Mouse (Mus musculus) hindbrain, embryonic 15.5 days (tissue): ENCODE results near the gene Spag4. TPM values are rescaled to one million over a fixed set of nuclear protein-coding genes. Genes with fewer than 3 reads are reported as not detected.
A peak's percentile ranks its signal among the peaks of the same experiment; 100 is the strongest.

ENCODE experiments used
- ATAC-seq: fragments of 200-750 bp; cut with Nextera tagmentation; 2 replicates; pipeline ENCODE4 v1.8.0; 2017; ENCODE audit warnings: low read depth, moderate number of reproducible peaks, moderate TSS enrichment; ENCODE audit not compliant: low FRiP score
- H3K27ac ChIP-seq: fragments of 300-500 bp; sonication (generic); replicated peaks from 2 replicates; pipeline ENCODE4 v1.5.1; 2015; ENCODE audit warnings: mild to moderate bottlenecking, inconsistent platforms
- H3K27me3 ChIP-seq: fragments of 300-500 bp; sonication (generic); 2 replicates; pipeline ENCODE4 v1.6.1; 2015; ENCODE audit warnings: control low read depth, inconsistent platforms
- H3K36me3 ChIP-seq: fragments of 300-500 bp; sonication (generic); 2 replicates; pipeline ENCODE4 v1.6.1; 2015; ENCODE audit warnings: control low read depth, inconsistent platforms
- H3K4me1 ChIP-seq: fragments of 300-500 bp; sonication (generic); replicated peaks from 2 replicates; pipeline ENCODE4 v1.6.1; 2015; ENCODE audit warnings: control low read depth, inconsistent platforms
- H3K4me2 ChIP-seq: fragments of 300-500 bp; sonication (generic); 2 replicates; pipeline ENCODE4 v1.6.1; 2015; ENCODE audit warnings: moderate library complexity, mild to moderate bottlenecking, inconsistent platforms
- H3K4me3 ChIP-seq: fragments of 300-500 bp; sonication (generic); 2 replicates; pipeline ENCODE4 v1.5.1; 2015; ENCODE audit warnings: mild to moderate bottlenecking, inconsistent platforms
- H3K9ac ChIP-seq: fragments of 300-500 bp; sonication (generic); 2 replicates; pipeline ENCODE4 v1.6.1; 2015; ENCODE audit warnings: inconsistent platforms
- H3K9me3 ChIP-seq: fragments of 300-500 bp; sonication (generic); 2 replicates; pipeline ENCODE4 v1.6.1; 2016; ENCODE audit warnings: control low read depth, inconsistent platforms
- WGBS: fragments of 180-500 bp; shearing (Covaris S2); methylation state at CpG from one replicate; pipeline ENCODE4 v1.1.7; 2015; 5-methylcytosine and 5-hydroxymethylcytosine counted together
- polyA plus RNA-seq: library from polyadenylated mRNA; unstranded; fragments of >200 nt; fragmentation: Nextera tagmentation; extraction: Ambion mirVana; gene quantifications from 2 replicates; pipeline ENCODE4 v1.2.1, GENCODE M21; 2015

Spag4 gene
- polyA plus RNA-seq, 1 experiment from 2014 or later: 7.0 TPM

- 94% methylated on average over 15 of the region's 15 CpGs for WGBS
- ATAC-seq: no peak
- H3K4me3 ChIP-seq: no peak overlapping the region
- H3K36me3 ChIP-seq: peaks cover 97% of the 10 kb centered on the region
- no peaks in the 10 kb centered on the region for H3K9me3 ChIP-seq
- H3K4me1 ChIP-seq: no peaks in the 10 kb centered on the region
- no peak overlapping the region for H3K9ac ChIP-seq
- H3K27me3 ChIP-seq: no peaks in the 10 kb centered on the region
- H3K27ac ChIP-seq: no peak overlapping the region
- H3K4me2 ChIP-seq: no peak overlapping the region
These were observed 8.8 kb downstream of the Spag4 start for GRCm38 (mm10) chr2:156073725-156074124.

GRCm38 (mm10) chr2:156077461-156077860 lies 12.5 kb downstream of the Spag4 start:
- no peak overlapping the region for H3K27ac ChIP-seq
- no peak for ATAC-seq
- peaks cover 65% of the 10 kb centered on the region for H3K36me3 ChIP-seq
- H3K4me2 ChIP-seq: no peak overlapping the region
- no peaks in the 10 kb centered on the region for H3K27me3 ChIP-seq
- H3K4me3 ChIP-seq: no peak overlapping the region
- H3K9me3 ChIP-seq: no peaks in the 10 kb centered on the region
- 91% methylated on average over 7 of the region's 7 CpGs for WGBS
- H3K4me1 ChIP-seq: no peaks in the 10 kb centered on the region
- H3K9ac ChIP-seq: no peak overlapping the region

DNA sequence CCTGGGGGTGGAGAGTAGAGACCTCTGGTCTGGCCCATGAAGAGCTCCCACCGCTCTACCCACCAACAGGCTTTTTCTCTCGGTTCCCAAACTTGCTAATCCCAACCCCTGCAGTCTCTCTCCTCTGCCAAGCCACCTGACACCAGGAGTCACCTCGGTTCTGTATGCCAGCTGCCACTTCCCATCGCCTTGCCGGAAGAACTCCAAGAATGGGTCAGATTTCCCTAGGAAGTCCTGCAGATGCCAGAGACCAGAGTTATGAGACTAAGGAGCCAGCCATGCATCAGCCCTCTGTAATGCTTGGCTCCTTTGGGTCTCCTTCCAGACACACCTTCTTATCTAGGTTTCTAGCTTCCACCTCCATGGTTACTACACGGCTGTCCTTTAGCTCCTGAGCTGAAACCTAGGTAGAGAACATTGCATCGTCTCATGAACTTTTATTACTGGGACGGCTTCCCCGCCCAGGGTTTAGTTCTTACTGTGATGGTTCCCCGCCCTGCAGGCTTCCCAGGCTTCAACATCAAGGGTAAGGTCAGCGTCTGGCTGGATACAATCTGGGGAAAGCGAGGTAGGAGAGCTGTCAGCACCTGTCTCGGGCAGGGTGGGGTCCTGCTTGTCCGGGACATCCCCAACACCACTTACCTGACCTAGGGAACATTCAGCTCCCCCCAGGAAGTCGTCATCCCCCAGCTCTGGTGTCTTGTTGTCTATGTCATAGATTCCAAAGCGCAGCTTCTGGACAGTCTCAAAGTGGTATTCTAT lies 13.6 kb downstream of the Spag4 start:
- H3K9me3 ChIP-seq: no peaks in the 10 kb centered on the region
- WGBS: 94% methylated on average over 16 of the region's 16 CpGs
- peaks cover 54% of the 10 kb centered on the region for H3K36me3 ChIP-seq
- no peak overlapping the region for H3K4me2 ChIP-seq
- H3K4me1 ChIP-seq: no peaks in the 10 kb centered on the region; the same call in 1 of the 2 replicates
- H3K27ac ChIP-seq: no peak overlapping the region
- ATAC-seq: no peak
- H3K27me3 ChIP-seq: no peaks in the 10 kb centered on the region
- no peak overlapping the region for H3K4me3 ChIP-seq
- H3K9ac ChIP-seq: no peak overlapping the region

DNA sequence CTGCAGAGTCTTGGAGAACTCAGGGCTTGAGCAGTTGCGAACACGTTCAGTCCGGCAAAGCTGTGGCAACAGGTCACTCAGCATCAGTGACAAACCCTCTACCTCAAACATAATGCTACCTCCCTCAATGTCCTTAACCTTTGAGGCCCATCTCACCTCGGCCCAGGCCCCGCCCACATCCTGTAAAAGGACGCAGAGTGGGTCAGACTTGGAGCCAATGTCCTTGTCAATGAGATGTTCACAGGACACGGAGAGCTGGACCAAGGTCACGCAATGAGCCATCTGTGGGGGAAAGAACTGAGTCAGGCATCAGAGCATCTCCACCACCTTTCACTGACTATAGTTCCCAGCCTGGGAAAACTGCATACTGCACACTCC lies 14.2 kb downstream of the Spag4 start:
- Histone ChIP-seq H3K9ac (no peak overlapping the region), H3K9me3 (no peaks in the 10 kb centered on the region), H3K4me3 (no peak overlapping the region), H3K27me3 (no peaks in the 10 kb centered on the region), H3K4me2 (no peak overlapping the region), H3K27ac (no peak overlapping the region), H3K4me1 (no peaks in the 10 kb centered on the region; the same call in 1 of the 2 replicates), H3K36me3 (peaks cover 48% of the 10 kb centered on the region)
- ATAC-seq: 0 out of 2 replicates have a peak, but pooled peaks have one; percentile 9
- 92% methylated on average over 8 of the region's 8 CpGs for WGBS

DNA sequence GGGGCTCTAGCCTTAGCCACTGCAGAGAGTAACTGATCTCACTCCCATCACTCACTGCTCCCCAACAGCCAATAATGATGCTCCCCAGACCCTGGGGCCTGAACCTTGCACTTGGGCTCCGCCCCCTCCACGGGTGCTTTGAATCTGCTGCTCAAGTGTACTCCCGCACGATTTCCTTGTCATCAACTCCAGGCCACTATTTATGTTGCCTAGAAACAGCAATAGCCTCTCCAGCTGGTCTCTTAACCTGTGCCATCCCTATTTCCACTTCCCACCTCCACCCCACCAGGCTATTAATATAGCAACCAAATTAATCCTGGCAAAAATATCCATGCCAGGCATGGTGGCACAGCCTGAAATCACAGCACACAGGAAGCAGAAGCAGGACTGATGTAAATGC lies 14.7 kb downstream of the Spag4 start:
- 43% methylated on average over 4 of the region's 4 CpGs for WGBS

DNA sequence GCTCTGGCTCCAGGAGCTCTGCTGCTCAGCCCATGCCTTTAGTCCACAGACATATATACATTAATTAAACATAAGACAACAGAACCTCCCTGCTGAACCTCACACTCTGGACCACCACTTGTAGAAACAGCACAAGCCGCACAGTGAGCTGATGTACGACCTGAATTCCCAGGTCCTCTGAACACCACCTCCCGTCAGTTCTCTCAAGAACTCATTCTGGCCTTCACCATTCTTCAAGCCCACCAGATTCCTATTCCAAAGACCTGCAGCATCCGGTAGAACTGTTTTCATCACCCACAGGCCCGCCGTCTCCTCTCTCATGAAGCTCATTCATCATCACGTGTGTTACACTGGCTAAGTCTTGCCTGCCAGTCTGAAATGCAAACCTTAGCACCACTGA lies 15.4 kb downstream of the Spag4 start:
- Histone ChIP-seq H3K9ac (no peak overlapping the region), H3K27ac (no peak overlapping the region), H3K4me2 (no peak overlapping the region), H3K9me3 (no peaks in the 10 kb centered on the region), H3K4me3 (no peak overlapping the region), H3K27me3 (no peaks in the 10 kb centered on the region), H3K36me3 (peaks cover 36% of the 10 kb centered on the region), H3K4me1 (no peaks in the 10 kb centered on the region; the same call in 1 of the 2 replicates)
- no peak for ATAC-seq
- WGBS: 85% methylated on average over 7 of the region's 7 CpGs

More for the DNA sequence above, 14.7 kb downstream of the Spag4 start:
- H3K4me1 ChIP-seq: no peaks in the 10 kb centered on the region; the same call in 1 of the 2 replicates
- no peaks in the 10 kb centered on the region for H3K27me3 ChIP-seq
- H3K4me2 ChIP-seq: no peak overlapping the region
- H3K9ac ChIP-seq: no peak overlapping the region
- no peak overlapping the region for H3K27ac ChIP-seq
- peak; percentile 52; the same call in 1 of the 2 replicates for ATAC-seq
- no peak overlapping the region for H3K4me3 ChIP-seq
- peaks cover 43% of the 10 kb centered on the region for H3K36me3 ChIP-seq
- no peaks in the 10 kb centered on the region for H3K9me3 ChIP-seq

GRCm38 (mm10) chr2:156084541-156084940 lies 19.6 kb downstream of the Spag4 start:
- no peaks in the 10 kb centered on the region; the same call in 1 of the 2 replicates for H3K4me1 ChIP-seq
- no peaks in the 10 kb centered on the region for H3K36me3 ChIP-seq
- no peak for ATAC-seq
- H3K9me3 ChIP-seq: no peaks in the 10 kb centered on the region
- no peak overlapping the region for H3K4me3 ChIP-seq
- H3K27ac ChIP-seq: no peak overlapping the region
- whole genome bisulfite sequencing: 84% methylated on average over 3 of the region's 3 CpGs
- H3K9ac ChIP-seq: no peak overlapping the region
- H3K4me2 ChIP-seq: no peak overlapping the region
- no peaks in the 10 kb centered on the region for H3K27me3 ChIP-seq

DNA sequence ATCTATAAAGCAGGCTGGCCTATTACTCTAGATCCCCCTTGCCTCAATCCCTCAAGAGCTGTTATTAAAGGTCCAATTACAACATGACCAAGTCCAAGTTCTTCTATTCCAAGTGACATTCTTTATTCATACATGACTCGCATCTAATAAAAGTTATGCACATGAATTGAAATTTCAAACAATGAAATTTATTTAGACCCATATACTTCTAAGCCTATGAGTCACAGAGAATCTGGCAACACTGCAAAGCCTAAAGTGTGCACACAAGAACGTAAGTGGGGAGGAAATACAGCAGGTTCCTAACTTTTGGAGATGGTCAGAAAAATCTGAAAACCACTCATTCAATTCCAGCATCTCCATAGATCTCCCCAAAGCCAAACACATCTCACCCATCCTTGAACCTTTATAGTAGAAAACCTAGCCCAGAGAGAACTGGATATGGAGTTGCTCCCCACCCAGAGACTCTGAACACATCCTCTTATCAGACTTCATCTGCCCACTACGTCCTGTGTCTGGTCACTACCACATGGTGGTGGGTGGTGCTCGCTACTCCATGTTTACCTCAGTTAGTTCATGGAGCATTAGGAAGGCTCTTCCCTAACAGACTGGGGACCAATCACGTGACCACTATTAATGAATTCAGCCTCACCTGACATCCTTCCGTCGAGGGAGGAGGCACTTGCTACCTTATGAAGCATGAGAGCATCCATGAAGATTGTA lies 22.6 kb downstream of the Spag4 start:
- H3K4me2 ChIP-seq: no peak overlapping the region
- peaks cover 7% of the 10 kb centered on the region; the same call in 1 of the 2 replicates for H3K4me1 ChIP-seq
- no peak for ATAC-seq
- 92% methylated on average over 7 of the region's 7 CpGs for WGBS
- H3K36me3 ChIP-seq: no peaks in the 10 kb centered on the region
- no peaks in the 10 kb centered on the region for H3K27me3 ChIP-seq
- H3K9me3 ChIP-seq: no peaks in the 10 kb centered on the region
- no peak overlapping the region for H3K4me3 ChIP-seq
- H3K9ac ChIP-seq: no peak overlapping the region
- no peak overlapping the region for H3K27ac ChIP-seq

DNA sequence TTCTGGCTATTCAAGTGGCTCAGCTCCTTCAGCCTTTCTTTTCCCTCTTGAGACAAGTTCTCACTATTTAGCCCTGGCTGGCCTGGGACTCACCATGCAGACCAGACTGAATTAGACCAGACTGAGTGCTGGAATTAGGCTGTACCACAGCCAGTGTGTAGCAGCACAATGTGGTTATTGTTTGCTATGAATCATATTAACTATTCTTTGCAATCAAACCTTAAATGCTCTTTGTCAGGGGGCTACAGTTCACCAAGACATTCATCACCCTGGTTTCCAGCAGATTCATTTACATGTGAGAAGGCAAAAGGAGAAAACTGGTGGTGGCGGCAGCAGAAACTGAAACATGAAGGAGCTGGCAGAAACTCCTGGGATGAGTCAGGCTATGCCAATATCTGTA lies 24.8 kb downstream of the Spag4 start:
- Histone ChIP-seq H3K9ac (no peak overlapping the region), H3K4me3 (no peak overlapping the region), H3K36me3 (peaks cover 3% of the 10 kb centered on the region; the same call in 1 of the 2 replicates), H3K27me3 (no peaks in the 10 kb centered on the region), H3K4me1 (peaks cover 7% of the 10 kb centered on the region; the same call in 1 of the 2 replicates), H3K9me3 (no peaks in the 10 kb centered on the region), H3K4me2 (no peak overlapping the region), H3K27ac (0 out of 2 replicates have a peak overlapping the region, but pooled peaks have one; percentile 15)
- WGBS: 37% methylated on average over 1 of the region's 1 CpGs
- ATAC-seq: peak; percentile 65

GRCm38 (mm10) chr2:156091926-156092325 lies 27.0 kb downstream of the Spag4 start:
- no peak for ATAC-seq
- WGBS: 76% methylated on average over 5 of the region's 5 CpGs

GRCm38 (mm10) chr2:156110627-156111357 lies 45.8 kb downstream of the Spag4 start:
- Histone ChIP-seq H3K27ac (peak overlapping the region; percentile 96), H3K9me3 (no peaks in the 10 kb centered on the region), H3K9ac (peak overlapping the region; percentile 89), H3K4me3 (peak overlapping the region; percentile 94), H3K27me3 (no peaks in the 10 kb centered on the region), H3K4me1 (peaks cover 22% of the 10 kb centered on the region), H3K36me3 (no peaks in the 10 kb centered on the region), H3K4me2 (peak overlapping the region; percentile 74)
- ATAC-seq: peak; percentile 65; the same call in 1 of the 2 replicates
- WGBS: 1% methylated on average over 16 of the region's 16 CpGs

More at GRCm38 (mm10) chr2:156091926-156092325, 27.0 kb downstream of the Spag4 start:
- no peaks in the 10 kb centered on the region for H3K27me3 ChIP-seq
- H3K4me3 ChIP-seq: no peak overlapping the region
- H3K9ac ChIP-seq: no peak overlapping the region
- H3K36me3 ChIP-seq: peaks cover 24% of the 10 kb centered on the region
- no peak overlapping the region for H3K27ac ChIP-seq
- no peak overlapping the region for H3K4me2 ChIP-seq
- H3K9me3 ChIP-seq: no peaks in the 10 kb centered on the region
- H3K4me1 ChIP-seq: peaks cover 7% of the 10 kb centered on the region; the same call in 1 of the 2 replicates
